Mouse (Mus musculus): ENCODE measurements around the gene Cetn3. TPM values are rescaled to one million over a fixed set of nuclear protein-coding genes. Genes with fewer than 3 reads are reported as not detected.

The Cetn3 gene
- polyA plus RNA-seq, 2 experiments: 64.1 to 142 TPM

GRCm38 (mm10) chr13:81803713-81804112, 20.8 kb downstream of the Cetn3 start:
- Histone ChIP-seq H3K4me3 (ENCODE audit: insufficient read depth in 1 of 2, low read depth in 2 of 2, low read length in 2 of 2) (no peak overlapping the region), H3K9ac (replicated peaks) (no peak overlapping the region), H3K36me3 (replicated peaks; ENCODE audit: control insufficient read depth, insufficient read depth, low read depth) (no peaks in the 10 kb centered on the region), H3K4me1 (replicated peaks; ENCODE audit: control insufficient read depth in 2 of 2, insufficient read depth in 2 of 2, low read length in 1 of 2) (peaks cover 0 to 2% of the 10 kb centered on the region in 2 experiments; a peak in 1 of 4 replicates), H3K27me3 (ENCODE audit: control insufficient read depth, insufficient read depth, low read length) (no peaks in the 10 kb centered on the region), H3K4me2 (ENCODE audit: low read depth) (no peak overlapping the region), H3K9me3 (ENCODE audit: control insufficient read depth, low read length) (no peaks in the 10 kb centered on the region), H3K27ac (no peak overlapping the region)
- no peak for ATAC-seq (ENCODE audit: insufficient read depth)
- no peak for TF ChIP-seq EP300 (IDR thresholded peaks at IDR 0.05; ENCODE audit: low read depth)
- TF ChIP-seq CTCF (IDR thresholded peaks at IDR 0.05; ENCODE audit: low read depth): no peak
- DNase-seq (ENCODE audit: low read depth in 3 of 3, low spot score in 3 of 3): no peak
- WGBS (ENCODE audit: insufficient replicate concordance): 60% methylated on average over 4 of the region's 4 CpGs

GRCm38 (mm10) chr13:81822750-81823149, 39.9 kb downstream of the Cetn3 start:
- Histone ChIP-seq H3K4me1 (replicated peaks; ENCODE audit: control insufficient read depth in 2 of 2, insufficient read depth in 2 of 2, low read length in 1 of 2) (no peaks in the 10 kb centered on the region), H3K4me3 (ENCODE audit: insufficient read depth in 1 of 2, low read depth in 2 of 2, low read length in 2 of 2) (no peak overlapping the region), H3K4me2 (ENCODE audit: low read depth) (no peak overlapping the region), H3K27me3 (ENCODE audit: control insufficient read depth, insufficient read depth, low read length) (no peaks in the 10 kb centered on the region), H3K36me3 (replicated peaks; ENCODE audit: control insufficient read depth, insufficient read depth, low read depth) (no peaks in the 10 kb centered on the region), H3K9me3 (ENCODE audit: control insufficient read depth, low read length) (no peaks in the 10 kb centered on the region), H3K27ac (no peak overlapping the region), H3K9ac (replicated peaks) (no peak overlapping the region)
- no peak for TF ChIP-seq EP300 (IDR thresholded peaks at IDR 0.05; ENCODE audit: low read depth)
- TF ChIP-seq CTCF (IDR thresholded peaks at IDR 0.05; ENCODE audit: low read depth): no peak
- ATAC-seq (ENCODE audit: insufficient read depth) (no peak), DNase-seq (ENCODE audit: low read depth in 3 of 3, low spot score in 3 of 3) (no peak)

- ATAC-seq (ENCODE audit: insufficient read depth): no peak
- H3K36me3 ChIP-seq (replicated peaks; ENCODE audit: control insufficient read depth, insufficient read depth, low read depth): no peaks in the 10 kb centered on the region
- no peak overlapping the region for H3K9ac ChIP-seq (replicated peaks)
- no peaks in the 10 kb centered on the region for H3K4me1 ChIP-seq (replicated peaks; ENCODE audit: control insufficient read depth in 2 of 2, insufficient read depth in 2 of 2, low read length in 1 of 2)
- 53% methylated on average over 11 of the region's 11 CpGs for WGBS (ENCODE audit: insufficient replicate concordance)
- no peaks in the 10 kb centered on the region for H3K9me3 ChIP-seq (ENCODE audit: control insufficient read depth, low read length)
- DNase-seq (ENCODE audit: low read depth in 3 of 3, low spot score in 3 of 3): no peak
- no peak overlapping the region for H3K27ac ChIP-seq
- H3K4me2 ChIP-seq (ENCODE audit: low read depth): no peak overlapping the region
- no peak for TF ChIP-seq EP300 (IDR thresholded peaks at IDR 0.05; ENCODE audit: low read depth)
- no peak for TF ChIP-seq CTCF (IDR thresholded peaks at IDR 0.05; ENCODE audit: low read depth)
- no peaks in the 10 kb centered on the region for H3K27me3 ChIP-seq (ENCODE audit: control insufficient read depth, insufficient read depth, low read length)
- no peak overlapping the region for H3K4me3 ChIP-seq (ENCODE audit: insufficient read depth in 1 of 2, low read depth in 2 of 2, low read length in 2 of 2)
These were observed 41.9 kb downstream of the Cetn3 start for GRCm38 (mm10) chr13:81824576-81825330.

- H3K4me3 ChIP-seq (ENCODE audit: insufficient read depth in 1 of 2, low read depth in 2 of 2, low read length in 2 of 2): no peak overlapping the region
- no peak for TF ChIP-seq CTCF (IDR thresholded peaks at IDR 0.05; ENCODE audit: low read depth)
- no peak for TF ChIP-seq EP300 (IDR thresholded peaks at IDR 0.05; ENCODE audit: low read depth)
- H3K9me3 ChIP-seq (ENCODE audit: control insufficient read depth, low read length): no peaks in the 10 kb centered on the region
- no peak for DNase-seq (ENCODE audit: low read depth in 3 of 3, low spot score in 3 of 3)
- H3K9ac ChIP-seq (replicated peaks): no peak overlapping the region
- 69% methylated on average over 6 of the region's 6 CpGs for WGBS (ENCODE audit: insufficient replicate concordance)
- H3K4me2 ChIP-seq (ENCODE audit: low read depth): no peak overlapping the region
- H3K36me3 ChIP-seq (replicated peaks; ENCODE audit: control insufficient read depth, insufficient read depth, low read depth): no peaks in the 10 kb centered on the region
- H3K27me3 ChIP-seq (ENCODE audit: control insufficient read depth, insufficient read depth, low read length): no peaks in the 10 kb centered on the region
- ATAC-seq (ENCODE audit: insufficient read depth): no peak
- no peaks in the 10 kb centered on the region for H3K4me1 ChIP-seq (replicated peaks; ENCODE audit: control insufficient read depth in 2 of 2, insufficient read depth in 2 of 2, low read length in 1 of 2)
- no peak overlapping the region for H3K27ac ChIP-seq
These were observed 45.6 kb downstream of the Cetn3 start for GRCm38 (mm10) chr13:81828486-81828885.

GRCm38 (mm10) chr13:81831838-81832237, 49.0 kb downstream of the Cetn3 start:
- H3K27me3 ChIP-seq (ENCODE audit: control insufficient read depth, insufficient read depth, low read length): no peaks in the 10 kb centered on the region
- H3K4me2 ChIP-seq (ENCODE audit: low read depth): no peak overlapping the region
- no peak overlapping the region for H3K4me3 ChIP-seq (ENCODE audit: insufficient read depth in 1 of 2, low read depth in 2 of 2, low read length in 2 of 2)
- 74% methylated on average over 7 of the region's 7 CpGs for WGBS (ENCODE audit: insufficient replicate concordance)
- ATAC-seq (ENCODE audit: insufficient read depth) (no peak), DNase-seq (ENCODE audit: low read depth in 3 of 3, low spot score in 3 of 3) (no peak)
- no peak for TF ChIP-seq EP300 (IDR thresholded peaks at IDR 0.05; ENCODE audit: low read depth)
- no peak for TF ChIP-seq CTCF (IDR thresholded peaks at IDR 0.05; ENCODE audit: low read depth)
- no peaks in the 10 kb centered on the region for H3K36me3 ChIP-seq (replicated peaks; ENCODE audit: control insufficient read depth, insufficient read depth, low read depth)
- H3K4me1 ChIP-seq (replicated peaks; ENCODE audit: control insufficient read depth in 2 of 2, insufficient read depth in 2 of 2, low read length in 1 of 2): no peaks in the 10 kb centered on the region
- H3K9ac ChIP-seq (replicated peaks): no peak overlapping the region
- no peak overlapping the region for H3K27ac ChIP-seq
- H3K9me3 ChIP-seq (ENCODE audit: control insufficient read depth, low read length): no peaks in the 10 kb centered on the region
